Mouse (Mus musculus): ENCODE measurements around the gene Dhx32. TPM values are rescaled to one million over a fixed set of nuclear protein-coding genes. Genes with fewer than 3 reads are reported as not detected.
"Not testable (repeated sequence)": the region's sequence is repeated elsewhere in the genome, so short reads cannot be mapped to it uniquely, and the experiment has no call there.

Dhx32 gene
- total RNA-seq, 2 experiments from 2014 or later, result 46.9 to 49.3 TPM

DNA sequence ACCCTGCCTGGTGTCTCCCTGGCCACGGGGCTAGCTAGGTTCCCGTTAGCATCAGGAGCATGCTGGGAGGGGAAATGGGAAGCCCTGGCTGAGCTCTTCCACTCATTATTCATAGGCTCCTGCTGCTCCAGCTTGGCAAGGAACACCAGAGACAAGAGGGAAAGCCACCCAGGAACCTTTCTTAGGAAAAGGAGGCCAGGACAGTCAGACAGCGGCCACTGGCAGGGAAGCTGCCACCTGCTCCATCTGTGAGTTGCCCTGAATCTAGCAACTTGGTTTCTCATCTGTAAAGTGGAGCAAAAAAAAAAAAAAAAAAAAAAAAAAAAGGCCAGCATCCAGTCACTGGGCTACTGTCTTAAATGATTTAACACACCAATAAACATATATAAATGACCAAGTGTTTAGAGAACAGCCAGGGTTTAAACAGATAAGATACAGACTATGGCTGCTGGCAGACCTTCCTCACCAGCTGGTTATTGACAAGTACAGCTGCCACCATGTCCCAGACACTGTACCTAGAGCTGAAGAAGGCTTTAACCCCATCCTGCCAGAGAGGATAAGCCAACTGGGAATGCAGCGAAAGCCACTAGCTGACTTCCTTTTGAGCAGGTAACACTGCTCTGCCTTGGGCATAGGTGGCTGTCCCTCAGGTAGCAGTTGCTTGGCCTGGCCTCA lies 50.4 kb downstream of the Dhx32 start:
- peak in 1 of 2 experiments; percentile 43 for DNase-seq (ENCODE audit: low spot score in 2 of 2)

DNA sequence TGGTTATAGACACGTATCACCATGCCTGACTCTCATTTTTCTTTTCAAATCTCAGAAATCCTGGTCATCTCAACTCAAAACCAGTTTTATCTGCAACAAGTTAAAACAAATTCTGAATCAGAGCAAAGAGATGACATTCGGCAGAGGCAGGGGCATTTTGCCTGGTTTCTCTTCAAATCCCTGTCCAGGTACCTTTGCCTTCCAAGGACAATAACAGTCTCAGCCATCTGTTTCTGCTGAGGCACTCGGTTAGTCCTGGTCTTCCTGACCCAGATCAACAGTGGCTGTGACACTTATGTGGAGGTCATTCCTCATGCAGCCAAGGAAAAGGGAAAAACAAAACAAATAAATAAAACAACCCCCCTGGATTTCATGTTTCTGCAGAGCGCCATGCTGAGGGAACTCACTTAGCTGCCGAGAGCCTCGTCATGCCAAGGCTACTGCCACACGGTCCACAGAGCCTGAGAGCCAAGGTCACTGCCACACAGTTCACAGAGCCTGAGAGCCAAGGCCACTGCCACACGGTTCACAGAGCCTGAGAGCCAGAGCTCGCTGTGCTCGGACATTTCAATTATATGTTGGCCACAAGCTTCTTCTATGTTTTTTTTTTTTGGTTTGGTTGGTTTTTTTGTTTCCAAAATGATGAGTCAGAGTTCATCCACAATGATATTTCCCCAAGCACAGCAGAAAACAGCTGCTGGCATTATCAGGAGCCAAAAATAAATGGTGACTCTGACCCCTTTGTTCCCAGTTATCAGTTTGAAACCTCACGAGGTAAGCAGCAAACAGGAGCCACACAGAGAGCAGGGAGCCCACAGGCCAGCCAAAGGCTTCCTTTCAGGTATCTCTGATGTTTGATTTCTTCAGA lies 52.0 kb downstream of the Dhx32 start:
- no peak for DNase-seq (ENCODE audit: low spot score in 2 of 2)

DNA sequence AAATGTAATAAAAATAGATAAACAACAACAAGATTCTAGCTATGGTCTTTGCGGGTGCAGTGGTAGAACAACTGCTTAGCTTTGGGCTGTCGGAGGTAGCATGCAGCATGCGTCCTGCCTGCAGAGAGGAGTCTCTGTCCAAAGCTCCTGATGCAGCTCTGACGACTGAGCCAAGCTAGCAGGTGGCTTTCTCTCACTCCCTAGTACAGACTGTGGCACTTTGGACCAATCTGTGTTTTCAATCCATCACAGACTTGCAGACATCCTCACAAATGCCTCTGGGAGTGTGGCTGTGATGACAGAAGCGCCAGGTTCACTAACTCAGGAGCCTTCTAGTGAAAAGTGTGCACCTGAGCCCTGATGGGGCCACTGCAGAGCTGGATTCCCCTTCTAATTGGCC lies 53.2 kb downstream of the Dhx32 start:
- DNase-seq (ENCODE audit: low spot score in 2 of 2), result peak in 1 of 2 experiments; percentile 60

DNA sequence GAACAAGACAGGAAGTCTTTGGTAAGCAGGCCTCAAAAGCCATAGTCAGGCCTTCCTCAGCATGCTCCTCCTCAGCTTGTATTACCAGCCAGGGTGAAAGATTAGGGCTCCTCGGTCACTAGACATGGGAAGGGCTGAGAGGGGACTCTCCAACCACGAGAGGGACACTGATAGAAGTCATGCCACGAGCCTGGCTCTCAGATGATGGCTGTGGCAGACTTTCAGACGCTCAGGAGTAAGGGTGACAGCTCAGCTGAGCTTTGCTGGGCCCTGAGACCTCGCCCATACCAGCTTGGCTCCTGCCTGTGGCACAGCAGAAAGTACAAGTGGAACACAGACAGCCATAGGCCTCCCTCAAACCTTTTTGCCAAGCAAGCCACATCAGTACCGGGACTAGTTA lies 55.5 kb downstream of the Dhx32 start:
- no peak for DNase-seq (ENCODE audit: low spot score in 2 of 2)

DNA sequence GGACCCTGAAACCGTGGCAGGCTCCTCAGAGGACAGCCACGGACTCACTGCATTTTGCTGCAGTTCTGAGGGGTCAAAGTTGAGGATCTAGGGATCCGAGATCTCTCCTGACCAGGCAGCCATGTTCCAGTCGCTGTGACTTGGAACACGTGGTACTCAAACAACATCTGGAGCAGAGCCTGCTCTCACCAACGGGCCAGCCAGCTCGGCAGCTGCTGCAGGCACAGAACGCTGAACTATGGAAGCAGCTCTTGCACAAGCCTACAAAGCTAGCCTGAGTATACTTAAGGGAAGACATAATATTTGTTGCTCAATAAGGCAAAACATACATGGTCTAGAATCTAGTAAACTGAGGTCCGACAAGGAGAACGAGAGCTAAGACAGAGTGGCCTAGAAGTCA lies 57.0 kb downstream of the Dhx32 start:
- no peak for DNase-seq (ENCODE audit: low spot score in 2 of 2)

DNA sequence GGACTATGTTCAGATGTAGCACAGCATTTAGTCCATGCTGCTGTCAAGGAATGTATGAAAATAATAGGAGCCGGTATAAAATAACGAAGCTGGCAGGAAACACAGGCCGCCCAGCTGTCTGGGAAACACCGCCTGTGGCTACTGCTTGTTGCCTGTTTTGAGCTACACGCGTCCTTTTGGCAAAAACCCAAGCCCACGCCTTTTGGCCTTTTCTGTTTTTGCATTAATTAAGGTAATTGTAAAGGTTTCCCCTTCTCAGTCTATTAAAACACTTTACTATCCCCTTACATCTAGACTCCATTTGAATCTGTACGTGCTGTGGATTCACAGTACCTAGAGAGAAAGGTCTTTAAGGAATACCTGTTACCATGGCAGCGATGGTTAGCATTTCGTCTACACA lies 57.7 kb downstream of the Dhx32 start:
- no peak for DNase-seq (ENCODE audit: low spot score in 2 of 2)

DNA sequence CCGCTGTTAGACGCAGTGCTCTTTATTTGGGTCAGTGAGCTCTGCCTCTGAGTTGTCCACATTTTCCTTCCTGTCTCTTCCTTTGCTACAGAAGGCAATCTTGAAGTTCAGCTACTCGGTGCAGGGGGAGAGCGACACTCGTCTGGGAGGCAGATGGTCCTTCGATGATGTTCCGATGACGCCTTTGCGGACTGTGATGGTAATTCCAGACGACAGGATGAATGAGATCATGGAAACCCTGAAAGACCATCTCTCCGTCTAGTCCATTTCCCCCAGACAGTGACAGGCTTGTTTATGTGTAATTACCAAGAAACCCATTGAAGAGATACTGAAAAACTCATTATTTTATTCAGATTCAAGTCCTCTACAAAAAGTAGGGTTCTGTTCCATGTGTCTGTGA lies 61.9 kb downstream of the Dhx32 start:
- no peak for DNase-seq (ENCODE audit: low spot score in 2 of 2)

DNA sequence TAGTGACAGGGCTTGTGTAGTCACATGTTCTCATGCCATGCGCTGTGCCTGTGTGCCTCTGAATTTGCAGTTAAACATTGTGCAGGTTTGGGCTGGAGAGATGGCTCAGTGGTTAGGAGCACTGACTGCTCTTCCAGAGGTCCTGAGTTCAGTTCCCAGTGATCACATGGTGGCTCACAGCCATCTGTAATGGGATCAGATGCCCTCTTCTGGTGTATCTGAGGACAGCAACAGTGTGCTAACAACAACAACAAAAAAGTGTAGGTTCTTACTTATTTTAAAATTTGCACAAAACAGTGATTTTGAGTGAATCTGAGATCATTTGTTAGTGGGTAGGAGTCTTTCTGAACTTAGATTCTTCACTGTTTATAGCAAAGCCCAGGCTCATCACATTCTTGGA lies 63.9 kb downstream of the Dhx32 start:
- DNase-seq (ENCODE audit: low spot score in 2 of 2), result no peak

DNA sequence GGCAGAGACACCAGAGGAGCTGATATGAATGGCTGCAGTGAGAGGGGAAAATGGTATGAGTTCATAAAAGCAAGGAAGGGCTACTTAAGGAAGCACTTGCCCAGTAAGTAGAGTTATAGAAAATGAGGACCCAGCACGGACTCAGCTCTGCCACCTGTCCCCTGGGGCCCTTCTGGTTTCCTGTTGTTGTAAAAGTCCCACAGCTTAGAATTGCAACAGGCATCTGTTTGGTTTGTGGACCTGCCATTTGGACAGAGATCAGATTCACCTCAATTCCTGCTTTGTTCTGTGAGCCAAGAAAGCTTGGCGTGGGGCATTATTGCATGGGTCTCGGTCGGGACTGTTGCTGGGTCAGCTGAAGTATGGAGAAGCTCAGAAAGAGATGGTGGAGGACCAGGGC lies 67.1 kb downstream of the Dhx32 start:
- no peak for DNase-seq (ENCODE audit: low spot score in 2 of 2)

DNA sequence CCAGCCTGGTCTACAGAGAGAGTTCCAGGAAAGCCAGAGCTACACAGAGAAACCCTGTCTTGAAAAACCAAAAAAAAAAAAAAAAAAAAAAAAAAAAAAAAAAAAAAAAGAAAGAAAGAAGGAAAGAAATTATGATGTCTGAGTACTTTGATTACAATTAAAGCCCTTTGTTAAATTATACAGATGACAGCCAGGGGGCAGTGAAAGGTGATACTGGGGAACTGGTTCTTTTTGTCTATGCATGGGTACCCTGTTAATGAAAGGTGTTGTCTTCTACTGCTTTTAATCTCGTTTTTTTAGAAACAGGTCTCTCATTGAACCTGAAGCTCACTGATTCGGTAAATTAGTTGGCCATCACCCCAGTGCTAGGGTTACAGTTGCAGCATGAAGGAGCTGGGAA lies 75.2 kb downstream of the Dhx32 start:
- no peak for DNase-seq (ENCODE audit: low spot score in 2 of 2)

DNA sequence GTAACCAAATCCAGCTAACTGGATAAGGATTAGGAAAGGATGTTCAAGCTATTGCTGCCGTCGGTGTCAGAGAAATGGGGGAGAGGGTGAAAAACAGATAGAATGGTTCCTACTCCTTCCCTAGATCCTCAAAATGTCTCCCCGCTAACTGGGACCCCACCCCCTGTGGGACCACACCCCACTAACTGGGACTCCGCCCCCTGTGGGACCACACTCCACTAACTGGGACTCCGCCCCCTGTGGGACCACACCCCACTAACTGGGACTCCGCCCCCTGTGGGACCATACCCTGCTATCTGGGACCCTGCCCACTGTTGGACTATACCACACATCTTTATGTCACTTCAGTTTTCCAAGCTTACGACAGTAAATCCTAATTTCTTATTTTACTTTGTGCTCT lies 78.6 kb downstream of the Dhx32 start:
- no peak for DNase-seq (ENCODE audit: low spot score in 2 of 2)

DNA sequence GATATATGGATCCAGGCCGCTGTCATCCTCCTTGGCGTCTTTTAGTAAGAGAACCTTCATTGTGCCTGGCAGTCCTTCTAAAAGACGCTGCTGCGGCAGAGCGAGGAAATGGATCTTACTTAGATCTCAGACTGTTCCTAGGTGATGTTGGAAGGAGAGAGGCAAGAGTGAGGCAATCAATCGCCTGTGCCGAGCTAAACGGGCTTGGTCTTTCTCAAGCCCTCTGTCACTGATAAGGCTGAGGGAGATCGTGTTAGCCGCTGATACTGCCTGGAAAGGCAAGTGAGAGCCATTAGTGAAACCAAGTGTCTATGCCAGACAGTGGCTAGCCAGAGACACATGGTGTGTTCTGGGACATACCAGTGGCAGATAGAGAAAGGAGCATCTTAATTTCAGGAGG lies 80.2 kb downstream of the Dhx32 start:
- DNase-seq (ENCODE audit: low spot score in 2 of 2), result no peak

DNA sequence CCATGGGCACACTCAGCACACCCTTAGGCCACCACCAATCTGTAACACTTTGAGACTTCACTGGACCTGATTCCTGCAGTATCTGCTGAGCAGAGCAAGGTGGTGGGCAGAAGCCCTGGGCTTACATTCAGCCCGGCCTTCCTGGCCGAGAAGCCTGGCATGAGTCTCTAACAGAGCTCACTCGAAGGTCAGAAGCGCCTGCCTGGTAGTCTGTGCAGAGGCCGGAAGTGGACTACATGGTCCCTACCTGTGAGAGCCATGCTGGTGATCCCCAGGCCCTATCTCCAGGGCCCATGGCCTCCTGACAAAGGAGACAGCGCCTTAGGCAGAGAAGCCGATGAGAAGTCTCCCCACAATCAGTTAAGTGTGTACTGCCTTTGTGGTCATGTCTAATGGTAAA lies 81.2 kb downstream of the Dhx32 start:
- no peak for DNase-seq (ENCODE audit: low spot score in 2 of 2)

DNA sequence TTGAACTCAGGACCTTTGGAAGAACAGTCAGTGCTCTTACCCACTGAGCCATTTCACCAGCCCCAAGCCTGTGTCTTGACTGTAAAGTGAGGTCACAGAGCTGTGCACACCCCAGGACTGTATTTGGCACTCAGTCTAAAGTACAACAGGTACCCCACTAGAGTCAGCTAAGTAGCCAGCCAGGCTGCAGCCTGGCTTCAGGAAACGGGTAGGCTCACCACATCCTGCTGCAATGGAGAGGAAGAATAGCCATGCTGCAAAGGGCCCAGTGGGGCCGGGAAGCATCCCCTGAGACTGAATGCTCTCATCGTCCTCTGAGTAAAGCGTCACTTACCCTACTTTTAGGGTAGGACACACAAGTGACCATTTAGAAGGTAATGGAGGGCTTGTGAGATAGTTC lies 82.6 kb downstream of the Dhx32 start:
- no peak for DNase-seq (ENCODE audit: low spot score in 2 of 2)

DNA sequence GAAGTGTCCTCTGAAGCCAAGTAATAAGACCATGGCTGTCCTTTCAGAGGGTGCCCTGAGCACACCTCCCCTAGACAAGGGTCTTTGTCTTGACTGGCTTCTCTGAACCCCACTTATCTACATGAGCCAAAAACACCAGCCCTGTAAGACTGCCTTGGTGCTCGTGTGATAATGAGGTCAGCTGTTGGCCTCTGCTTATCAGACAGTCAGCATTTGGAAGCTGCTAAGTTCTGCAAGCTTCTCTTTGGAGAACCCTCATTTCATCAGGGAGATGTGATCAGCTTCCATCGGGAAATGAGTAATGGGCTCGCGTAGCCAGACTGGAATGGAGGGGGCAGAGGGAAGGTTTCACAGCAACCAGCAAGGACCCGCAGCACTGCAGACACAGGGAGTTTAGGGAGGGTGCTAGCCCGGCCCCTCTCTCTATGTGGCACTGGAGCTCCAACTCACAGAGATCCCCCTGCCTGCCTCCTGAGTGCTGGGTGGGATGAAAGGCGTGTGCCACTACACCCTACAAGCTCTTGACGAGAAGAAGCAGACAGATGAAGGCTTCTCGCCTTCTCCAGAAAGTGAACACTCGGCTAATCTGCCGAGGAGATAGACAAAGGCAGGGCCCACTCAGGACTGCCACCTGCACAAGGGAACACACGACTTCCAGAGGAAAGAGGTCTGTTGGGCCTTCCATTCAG lies 84.4 kb downstream of the Dhx32 start:
- DNase-seq (ENCODE audit: low spot score in 2 of 2), result no peak

DNA sequence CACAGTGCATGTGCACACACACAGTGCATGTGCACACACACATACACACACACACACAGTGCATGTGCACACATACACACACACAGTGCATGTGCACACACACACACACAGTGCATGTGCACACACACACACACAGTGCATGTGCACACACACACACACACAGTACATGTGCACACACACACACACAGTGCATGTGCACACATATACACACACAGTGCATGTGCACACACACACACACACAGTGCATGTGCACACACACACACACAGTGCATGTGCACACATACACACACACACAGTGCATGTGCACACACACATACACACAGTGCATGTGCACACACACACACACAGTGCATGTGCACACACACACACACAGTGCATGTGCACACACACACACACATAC lies 96.9 kb downstream of the Dhx32 start:
- not testable (repeated sequence) for DNase-seq (ENCODE audit: low spot score in 2 of 2)

DNA sequence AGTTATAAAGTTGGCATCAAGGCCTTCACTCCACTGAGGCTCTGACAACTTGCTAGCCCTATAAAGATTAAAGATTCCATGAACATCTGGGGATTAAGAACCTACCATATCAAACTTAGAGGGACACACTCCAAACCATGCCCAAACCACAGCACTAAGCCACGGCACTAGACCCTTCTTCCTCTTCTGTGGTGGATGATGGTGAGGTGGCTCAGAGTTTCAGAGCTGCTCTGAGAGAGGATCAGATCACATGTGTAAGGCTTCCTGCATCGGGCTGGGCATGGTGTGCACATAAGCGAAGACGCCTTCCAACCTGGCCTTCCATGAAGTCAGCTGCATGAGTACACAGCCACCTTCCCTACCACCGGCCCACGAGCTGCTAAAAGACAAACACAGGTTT lies 97.8 kb downstream of the Dhx32 start:
- DNase-seq (ENCODE audit: low spot score in 2 of 2), result no peak

DNA sequence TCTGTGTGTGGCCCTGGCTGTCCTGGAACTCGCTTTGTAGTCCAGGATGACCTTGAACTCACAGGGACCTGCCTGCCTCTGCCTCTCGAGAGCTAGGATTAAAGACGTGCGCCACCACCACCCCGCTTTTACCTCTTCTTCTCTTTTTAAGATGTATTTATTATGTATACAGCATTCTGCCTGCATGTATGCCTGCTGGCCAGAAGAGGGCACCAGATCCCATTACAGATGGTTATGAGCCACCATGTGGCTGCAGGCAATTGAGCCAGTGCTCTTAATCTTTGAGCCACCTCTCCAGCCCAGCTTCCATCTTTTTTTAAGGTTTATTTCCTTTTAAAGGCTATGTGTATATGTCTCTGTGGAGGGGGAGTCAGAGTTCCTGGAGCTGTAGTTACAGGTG lies 98.4 kb downstream of the Dhx32 start:
- DNase-seq (ENCODE audit: low spot score in 2 of 2), result no peak

DNA sequence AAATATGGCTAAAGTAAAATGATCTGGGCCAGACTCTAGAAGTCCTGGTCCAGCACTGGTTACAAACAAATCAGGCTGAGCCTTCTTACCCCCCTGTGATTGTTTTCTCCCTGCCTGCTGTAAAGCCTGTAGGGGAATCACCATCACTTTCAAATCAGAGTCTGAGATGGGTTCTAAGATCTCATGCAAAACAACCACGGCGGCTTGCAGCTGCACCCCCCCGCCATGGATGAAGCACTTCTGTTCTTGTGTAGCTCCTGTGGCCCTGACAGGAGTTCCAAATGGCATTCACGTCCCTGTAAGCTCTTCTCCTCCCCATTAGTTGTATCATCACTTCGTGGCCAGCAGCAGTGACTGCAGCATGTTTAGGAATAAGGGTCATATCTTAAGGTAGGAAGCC lies 98.9 kb downstream of the Dhx32 start:
- DNase-seq (ENCODE audit: low spot score in 2 of 2), result no peak

DNA sequence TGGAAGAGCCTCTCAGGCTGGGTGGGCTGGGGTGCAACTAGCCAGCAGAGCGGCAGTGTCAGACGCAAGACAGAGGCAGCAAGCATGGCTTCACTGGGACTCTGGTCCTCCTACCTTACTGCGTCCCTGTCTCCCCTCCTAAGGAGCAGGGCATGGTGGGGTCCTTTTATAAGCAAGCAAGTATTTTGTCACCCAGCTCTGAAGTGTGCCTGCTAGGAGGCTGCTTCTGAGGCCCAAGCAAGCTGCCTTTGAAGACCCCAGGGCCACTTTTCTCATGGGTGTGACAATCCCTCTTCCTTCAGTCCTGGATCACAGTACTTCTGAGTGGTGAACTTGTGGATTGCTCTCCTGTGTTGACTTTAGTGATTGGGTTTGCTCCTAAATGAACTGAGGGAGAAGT lies 102.6 kb downstream of the Dhx32 start, which contains the start of gene Mmp21:
Gene Mmp21, minus strand, starts transcription at position 101 of the 400 bp plus-strand sequence.
- DNase-seq (ENCODE audit: low spot score in 2 of 2), result no peak

DNA sequence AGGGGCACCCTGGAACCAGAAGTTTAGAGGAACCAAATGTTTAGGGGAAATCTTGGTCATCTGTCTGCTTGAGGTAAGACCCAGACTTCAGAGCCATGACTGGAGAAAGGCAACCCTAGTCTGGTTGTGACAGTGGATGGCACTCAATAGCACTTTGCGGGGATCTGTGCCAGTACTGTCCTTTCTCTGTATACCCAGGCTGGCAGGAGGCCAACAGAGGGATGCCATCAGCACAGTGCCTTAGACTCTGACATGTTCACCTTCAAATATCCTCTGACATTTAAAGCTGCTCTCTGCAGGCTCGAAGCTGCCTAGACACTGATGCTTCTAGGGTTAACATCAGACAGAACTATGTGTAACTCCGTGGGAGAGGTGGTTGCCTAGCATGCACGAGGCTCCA lies 103.1 kb downstream of the Dhx32 start:
- no peak for DNase-seq (ENCODE audit: low spot score in 2 of 2)

DNA sequence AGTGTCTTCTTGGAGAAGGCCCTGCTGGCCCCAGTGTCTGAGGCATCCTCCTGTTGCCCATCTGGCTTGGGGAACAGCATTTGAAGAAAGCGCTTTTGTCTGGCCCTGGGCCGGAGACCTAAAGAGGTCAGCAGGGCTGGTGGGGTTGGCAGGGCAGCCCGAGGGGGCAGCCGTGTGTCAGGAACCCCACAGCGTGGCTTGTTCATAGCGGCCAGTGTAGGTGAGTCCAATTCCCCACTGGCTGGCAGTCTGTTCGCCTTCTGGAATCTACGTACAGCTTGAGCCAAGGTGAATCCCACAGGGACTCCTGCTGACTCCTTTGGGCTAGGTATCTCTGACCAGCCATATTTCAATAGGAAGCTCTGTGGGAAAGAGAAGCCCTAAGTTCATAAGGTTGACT lies 103.8 kb downstream of the Dhx32 start:
- DNase-seq (ENCODE audit: low spot score in 2 of 2), result no peak

Measured in layer of hippocampus, postnatal 14 days (tissue).